ENCODE assay signal across 13 mouse cellular contexts in genomic region chr8:120715200-120715599, GRCm38 (mm10). TPM values are rescaled to one million over a fixed set of nuclear protein-coding genes. Genes with fewer than 3 reads are reported as not detected.
DNase-seq lines count a peak whose midpoint lies in the region; ATAC-seq and TF ChIP-seq lines count a peak whose summit lies in the region.
"Had no signal": no experiment of that assay in that cellular context is flagged by ENCODE, and none has a peak within 500 bp of the region (broad histone marks: within the 10 kb centered on the region; RNA-seq: fewer than 3 reads in every experiment).

No protein-coding gene starts in this region.

- no peaks in the 10 kb centered on the region for H3K4me1 ChIP-seq in embryonic facial prominence, embryonic 15.5 days
- peaks cover 10% of the 10 kb centered on the region; the same call in 1 of the 2 replicates for H3K4me1 ChIP-seq in embryonic facial prominence, embryonic 10.5 days
- no peaks in the 10 kb centered on the region for H3K4me1 ChIP-seq in kidney, postnatal 0 days (replicated peaks; ENCODE audit: insufficient read depth, low read length)
- no peaks in the 10 kb centered on the region for H3K4me1 ChIP-seq in brown adipose tissue, adult 24 weeks (ENCODE audit: control insufficient read depth, insufficient read depth, insufficient read length, low read length)
- H3K4me1 ChIP-seq in lung, adult 2 months (ENCODE audit: control insufficient read depth, insufficient read depth, low read length) = no peaks in the 10 kb centered on the region
- H3K4me1 ChIP-seq: liver, embryonic 15.5 days had no signal

- 71% methylated on average over 6 of the region's 6 CpGs for whole genome bisulfite sequencing in embryonic facial prominence, embryonic 15.5 days
- WGBS in embryonic facial prominence, embryonic 10.5 days = 79% methylated on average over 6 of the region's 6 CpGs
- WGBS in kidney, postnatal 0 days = 59% methylated on average over 6 of the region's 6 CpGs
- 57% methylated on average over 6 of the region's 6 CpGs for WGBS in lung, adult 2 months

- no peak overlapping the region for H3K4me2 ChIP-seq in embryonic facial prominence, embryonic 15.5 days (replicated peaks)
- H3K4me2 ChIP-seq in kidney, postnatal 0 days (ENCODE audit: low read length) = no peak overlapping the region
- H3K4me2 ChIP-seq: hindbrain, embryonic 14.5 days; liver, embryonic 15.5 days had no signal

- H3K9me3 ChIP-seq in embryonic facial prominence, embryonic 15.5 days (replicated peaks) = no peaks in the 10 kb centered on the region
- no peaks in the 10 kb centered on the region for H3K9me3 ChIP-seq in embryonic facial prominence, embryonic 10.5 days
- no peaks in the 10 kb centered on the region for H3K9me3 ChIP-seq in kidney, postnatal 0 days (replicated peaks; ENCODE audit: low read length)
- H3K9me3 ChIP-seq: liver, embryonic 15.5 days had no signal

- DNase-seq in embryonic facial prominence, embryonic 10.5 days (ENCODE audit: low spot score) = no peak
- DNase-seq in kidney, postnatal 0 days (ENCODE audit: low spot score) = peak; percentile 68
- DNase-seq in kidney, adult 18-20 months = no peak
- DNase-seq in naive thymus-derived CD4-positive, alpha-beta T cell, adult 2 months (ENCODE audit: low read depth) = peak; percentile 43
- DNase-seq in right cerebral cortex, postnatal 14 days = no peak
- no peak for DNase-seq in lung, adult 2 months
- DNase-seq: cerebellum, adult 2 months; heart, adult 2 months; lung, postnatal 4 days had no signal

- no peak overlapping the region for H3K27ac ChIP-seq in embryonic facial prominence, embryonic 15.5 days (replicated peaks)
- no peak overlapping the region for H3K27ac ChIP-seq in embryonic facial prominence, embryonic 10.5 days (replicated peaks)
- H3K27ac ChIP-seq in kidney, postnatal 0 days = peak overlapping the region; percentile 1; the same call in 1 of the 2 replicates
- 0 out of 2 replicates have a peak overlapping the region, but pooled peaks have one; percentile 29 for H3K27ac ChIP-seq in brown adipose tissue, adult 24 weeks (replicated peaks; ENCODE audit: low read depth, low read length)
- H3K27ac ChIP-seq: heart, adult 2 months; hindbrain, embryonic 14.5 days; liver, embryonic 15.5 days had no signal

- H3K27me3 ChIP-seq in embryonic facial prominence, embryonic 15.5 days = no peaks in the 10 kb centered on the region
- no peaks in the 10 kb centered on the region for H3K27me3 ChIP-seq in embryonic facial prominence, embryonic 10.5 days (replicated peaks; ENCODE audit: low read depth, poor library complexity, severe bottlenecking)
- H3K27me3 ChIP-seq in kidney, postnatal 0 days (ENCODE audit: insufficient read depth, low read length) = no peaks in the 10 kb centered on the region
- H3K27me3 ChIP-seq: liver, embryonic 15.5 days had no signal

- no peak overlapping the region for H3K4me3 ChIP-seq in embryonic facial prominence, embryonic 15.5 days (replicated peaks)
- no peak overlapping the region for H3K4me3 ChIP-seq in embryonic facial prominence, embryonic 10.5 days
- no peak overlapping the region for H3K4me3 ChIP-seq in kidney, postnatal 0 days (replicated peaks; ENCODE audit: low read depth, low read length)
- H3K4me3 ChIP-seq in brown adipose tissue, adult 24 weeks (ENCODE audit: insufficient read depth, low read depth, low read length) = no peak overlapping the region
- H3K4me3 ChIP-seq in lung, adult 2 months (replicated peaks; ENCODE audit: extremely low read depth, low read depth, low read length) = no peak overlapping the region
- H3K4me3 ChIP-seq: heart, adult 2 months; liver, embryonic 15.5 days had no signal

- no peak for TF ChIP-seq CTCF in kidney, postnatal 0 days (IDR thresholded peaks at IDR 0.05; ENCODE audit: low read depth)
- TF ChIP-seq CTCF in lung, adult 2 months (IDR thresholded peaks at IDR 0.05; ENCODE audit: insufficient read depth, low read length) = no peak

- no peak overlapping the region for H3K9ac ChIP-seq in embryonic facial prominence, embryonic 15.5 days
- no peak overlapping the region for H3K9ac ChIP-seq in kidney, postnatal 0 days (ENCODE audit: low read depth, low read length)
- H3K9ac ChIP-seq: hindbrain, embryonic 14.5 days; liver, embryonic 15.5 days had no signal

- no peaks in the 10 kb centered on the region for H3K36me3 ChIP-seq in embryonic facial prominence, embryonic 15.5 days
- H3K36me3 ChIP-seq in embryonic facial prominence, embryonic 10.5 days (replicated peaks) = no peaks in the 10 kb centered on the region
- no peaks in the 10 kb centered on the region for H3K36me3 ChIP-seq in kidney, postnatal 0 days (ENCODE audit: insufficient read depth, low read length)
- H3K36me3 ChIP-seq: liver, embryonic 15.5 days had no signal

- ATAC-seq in embryonic facial prominence, embryonic 15.5 days (ENCODE audit: insufficient number of reproducible peaks, low FRiP score, low TSS enrichment, low read depth) = 0 out of 2 replicates have a peak, but pooled peaks have one; percentile 19
- no peak for ATAC-seq in kidney, postnatal 0 days (replicated peaks; ENCODE audit: low FRiP score, low read depth)

- TF ChIP-seq POLR2A in lung, adult 2 months (IDR thresholded peaks at IDR 0.05; ENCODE audit: borderline replicate concordance, extremely low read depth, low read depth, low read length) = no peak

RNA-seq across cellular contexts. Expression of gene Irf8, which starts 21.0 kb away (rescaled TPM):
- 10.0 and 10.2 TPM in 2 replicates for polyA plus RNA-seq in embryonic facial prominence, embryonic 15.5 days (2015; fragmentation: Nextera tagmentation; extraction: Ambion mirVana)
- 4.6 and 5.8 TPM in 2 replicates for polyA plus RNA-seq in embryonic facial prominence, embryonic 10.5 days (2016; fragmentation: Nextera tagmentation; extraction: Ambion mirVana)
- polyA plus RNA-seq in kidney, postnatal 0 days (2015; fragmentation: Nextera tagmentation; extraction: Ambion mirVana) = 15.7 TPM in 2 replicates
- polyA plus RNA-seq in brown adipose tissue, adult 24 weeks (2012; ENCODE audit: insufficient read depth, insufficient read length, missing spikeins) = 2.3 and 4.2 TPM in 2 replicates
- polyA plus RNA-seq in lung, adult 2 months (2012; rRNA removed) = 38.6 and 44.7 TPM in 2 replicates

RNA-seq across cellular contexts. Expression of gene Emc8, which starts 46.8 kb away (rescaled TPM):
- polyA plus RNA-seq in embryonic facial prominence, embryonic 15.5 days (2015; fragmentation: Nextera tagmentation; extraction: Ambion mirVana) = 220 and 225 TPM in 2 replicates
- polyA plus RNA-seq in embryonic facial prominence, embryonic 10.5 days (2016; fragmentation: Nextera tagmentation; extraction: Ambion mirVana) = 388 and 400 TPM in 2 replicates
- 210 and 213 TPM in 2 replicates for polyA plus RNA-seq in kidney, postnatal 0 days (2015; fragmentation: Nextera tagmentation; extraction: Ambion mirVana)
- 78.9 and 99.3 TPM in 2 replicates for polyA plus RNA-seq in brown adipose tissue, adult 24 weeks (2012; ENCODE audit: insufficient read depth, insufficient read length, missing spikeins)
- polyA plus RNA-seq in lung, adult 2 months (2012; rRNA removed) = 56.8 and 71.2 TPM in 2 replicates

RNA-seq across cellular contexts. Expression of gene Cox4i1, which starts 47.2 kb away (rescaled TPM):
- polyA plus RNA-seq in embryonic facial prominence, embryonic 15.5 days (2015; fragmentation: Nextera tagmentation; extraction: Ambion mirVana) = 1,008 and 1,040 TPM in 2 replicates
- 874 and 883 TPM in 2 replicates for polyA plus RNA-seq in embryonic facial prominence, embryonic 10.5 days (2016; fragmentation: Nextera tagmentation; extraction: Ambion mirVana)
- 2,057 and 2,086 TPM in 2 replicates for polyA plus RNA-seq in kidney, postnatal 0 days (2015; fragmentation: Nextera tagmentation; extraction: Ambion mirVana)
- polyA plus RNA-seq in brown adipose tissue, adult 24 weeks (2012; ENCODE audit: insufficient read depth, insufficient read length, missing spikeins) = 3,967 and 4,844 TPM in 2 replicates
- polyA plus RNA-seq in lung, adult 2 months (2012; rRNA removed) = 606 and 728 TPM in 2 replicates

RNA-seq across cellular contexts. Expression of gene Gm27021, which starts 47.3 kb away (rescaled TPM):
- polyA plus RNA-seq in embryonic facial prominence, embryonic 15.5 days (2015; fragmentation: Nextera tagmentation; extraction: Ambion mirVana) = 0.67 and 6.2 TPM in 2 replicates
- 3.7 and 4.2 TPM in 2 replicates for polyA plus RNA-seq in embryonic facial prominence, embryonic 10.5 days (2016; fragmentation: Nextera tagmentation; extraction: Ambion mirVana)
- polyA plus RNA-seq in kidney, postnatal 0 days (2015; fragmentation: Nextera tagmentation; extraction: Ambion mirVana) = 3.2 and 4.0 TPM in 2 replicates
- not detected in 2 replicates for polyA plus RNA-seq in brown adipose tissue, adult 24 weeks (2012; ENCODE audit: insufficient read depth, insufficient read length, missing spikeins)
- 0.92 and 1.3 TPM in 2 replicates for polyA plus RNA-seq in lung, adult 2 months (2012; rRNA removed)
- polyA plus RNA-seq: heart, adult 2 months had no signal

Comparison
In these comparisons a context has a peak if more than half of its experiments do, and no peak if none do; other contexts are left out.
1. DNase-seq: peak in kidney, postnatal 0 days (single experiment) and naive thymus-derived CD4-positive, alpha-beta T cell, adult 2 months (single experiment); none in embryonic facial prominence, embryonic 10.5 days (single experiment), kidney, adult 18-20 months (single experiment), right cerebral cortex, postnatal 14 days (single experiment) and lung, adult 2 months (single experiment).
2. H3K27ac ChIP-seq: peak in kidney, postnatal 0 days (single experiment) and brown adipose tissue, adult 24 weeks (single experiment); none in embryonic facial prominence, embryonic 15.5 days (single experiment) and embryonic facial prominence, embryonic 10.5 days (single experiment).